Mouse (Mus musculus) heart, postnatal 14 days (tissue): Measurements from ENCODE around the gene Olfr826. TPM values are rescaled to one million over a fixed set of nuclear protein-coding genes. Genes with fewer than 3 reads are reported as not detected.
"Not testable (repeated sequence)": the region's sequence is repeated elsewhere in the genome, so short reads cannot be mapped to it uniquely, and the experiment has no call there.

Experiments used
- DNase-seq, 2 experiments: peaks; one replicate each; pipeline ENCODE4 v3.0.0; 2021 to 2022
- intact Hi-C: fragments of 180-260 bp; cut with DNase I; formaldehyde crosslinking; loops from one replicate; pipeline ENCODE4 v1.15.1; 2025
- long read RNA-seq, 2 experiments: library from polyadenylated mRNA; stranded (forward); transcript quantifications; one replicate each; pipeline ENCODE4 v2.0.0; 2021
- total RNA-seq, 2 experiments: library from RNA; stranded (reverse); gene quantifications; 2 replicates each; pipeline ENCODE4 v1.2.3; 2021

The Olfr826 gene
- total RNA-seq: not detected
- long read RNA-seq, experiment 1: 0 reads
- long read RNA-seq, experiment 2: 0 reads

GRCm38 (mm10) chr10:130184086-130184485, at the start of gene Olfr826:
TSS of gene Olfr826 (minus strand) at chr10:130184186.
- no peak for DNase-seq
- intact Hi-C loops: no loop called here

DNA sequence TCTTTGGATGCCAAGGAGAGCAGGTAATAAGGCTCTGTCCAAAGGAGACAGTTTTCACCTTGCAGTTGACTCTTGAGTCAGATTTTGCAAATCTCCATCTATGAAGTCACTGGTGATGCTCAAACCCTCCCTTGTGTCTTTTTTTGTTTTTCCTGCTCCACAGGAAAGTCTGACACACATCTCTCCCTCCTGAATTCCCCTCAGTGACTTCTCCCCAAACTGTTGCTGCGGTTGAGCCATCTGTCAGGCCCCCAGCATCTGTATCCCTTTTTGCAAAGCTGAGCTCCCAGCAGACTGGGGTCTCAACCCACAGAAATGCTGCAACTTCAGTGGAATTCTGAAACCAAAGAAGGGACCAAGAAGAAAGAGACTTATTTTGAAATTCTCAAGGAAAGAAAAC, 48.1 kb upstream of the Olfr826 start:
- DNase-seq: no peak
- intact Hi-C loops: no loop called here

GRCm38 (mm10) chr10:130229584-130229983, 45.6 kb upstream of the Olfr826 start:
- no peak for DNase-seq
- intact Hi-C loops: loop anchor here (2.0 kb wide), 1 partner anchor 69 kb away; no protein-coding TSS in a partner anchor

DNA sequence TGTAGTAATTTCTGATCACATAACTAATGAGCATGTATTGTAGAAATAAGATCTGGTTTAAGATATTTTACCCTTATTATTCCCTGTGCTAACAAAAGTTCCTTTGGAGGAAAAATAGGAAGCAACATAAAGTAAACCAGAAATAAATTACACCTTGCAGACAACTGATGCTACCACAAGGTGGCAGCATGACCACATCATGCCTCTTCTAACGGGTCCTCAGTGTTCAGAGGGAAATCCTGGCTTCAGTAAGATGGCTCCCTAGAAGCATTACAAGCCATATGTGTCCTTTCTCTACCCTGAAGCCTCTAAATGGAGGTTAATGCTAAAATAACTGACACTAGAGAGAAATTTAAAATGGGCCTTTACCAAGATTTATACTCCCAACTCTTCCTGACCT, 44.3 kb upstream of the Olfr826 start:
- intact Hi-C loops: loop anchor here (2.0 kb wide), 1 partner anchor 71 kb away; no protein-coding TSS in a partner anchor

DNA sequence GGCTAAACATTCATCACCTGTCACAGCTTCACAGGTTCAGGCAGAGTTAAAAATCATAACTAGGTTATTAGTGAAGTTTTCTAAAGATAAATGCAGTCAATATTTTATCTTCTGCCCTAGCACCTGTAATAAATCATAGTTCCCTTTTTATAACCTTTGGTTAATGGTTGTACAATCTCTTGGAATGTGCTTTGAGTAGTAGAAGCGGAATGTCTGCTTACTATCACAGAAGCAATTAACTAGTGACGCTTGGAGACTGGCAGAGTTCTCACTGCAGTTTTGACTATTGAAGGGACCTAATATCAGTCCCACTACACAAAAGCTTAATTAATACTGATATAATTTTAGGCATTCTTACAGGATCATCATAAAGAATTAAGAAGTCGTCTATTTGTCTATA, 41.0 kb upstream of the Olfr826 start:
- intact Hi-C loops: no loop called here
- DNase-seq: no peak

More for the DNA sequence above, 44.3 kb upstream of the Olfr826 start:
- DNase-seq: peak; percentile 19 to 47

DNA sequence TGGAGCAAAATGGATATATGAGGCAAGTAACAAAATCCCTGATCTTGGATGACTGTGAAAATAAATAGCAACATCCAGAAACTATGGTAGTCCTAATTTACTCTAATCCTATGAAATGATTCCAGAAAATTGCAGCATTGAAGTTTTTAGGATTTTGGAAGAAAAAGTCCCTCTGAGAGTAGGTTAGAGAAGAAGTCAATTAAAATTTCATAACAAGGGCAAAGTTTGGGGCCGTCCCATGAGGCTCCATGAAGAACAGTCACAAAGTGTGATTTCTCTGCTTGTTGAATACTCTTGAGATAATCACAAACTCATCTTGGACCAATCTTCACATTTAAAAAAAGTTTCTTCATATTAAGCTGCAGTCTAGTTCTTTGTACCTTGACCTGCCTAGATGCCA, 30.3 kb upstream of the Olfr826 start, which contains the start of gene Olfr827:
Gene Olfr827 (minus strand): TSS at position 101 of the 400 bp plus-strand sequence.
- no peak for DNase-seq
- intact Hi-C loops: no loop called here

GRCm38 (mm10) chr10:130166666-130167065, 17.3 kb downstream of the Olfr826 start, which contains the start of gene Olfr825:
TSS of gene Olfr825 (minus strand) at chr10:130166766.
- intact Hi-C loops: no loop called here
- DNase-seq: no peak

GRCm38 (mm10) chr10:130165196-130165595, 18.8 kb downstream of the Olfr826 start:
- no peak for DNase-seq
- intact Hi-C loops: no loop called here

GRCm38 (mm10) chr10:130144121-130144520, 39.9 kb downstream of the Olfr826 start:
- intact Hi-C loops: no loop called here
- DNase-seq: no peak

GRCm38 (mm10) chr10:130142481-130142880, 41.5 kb downstream of the Olfr826 start:
- DNase-seq, intact Hi-C loops: not testable (repeated sequence)

GRCm38 (mm10) chr10:130134811-130135210, 49.2 kb downstream of the Olfr826 start:
- intact Hi-C loops: no loop called here
- DNase-seq: no peak

- DNase-seq, intact Hi-C loops: not testable (repeated sequence)
Measured at GRCm38 (mm10) chr10:130129900-130130299, 54.1 kb downstream of the Olfr826 start, which contains the start of gene Olfr824. TSS of gene Olfr824 (minus strand) at chr10:130130000.

Other genes with a start within 250 kb of the Olfr826 start
- gene Olfr818, start 235.1 kb downstream of the Olfr826 start, total RNA-seq: not detected
- gene Olfr819, start 216.9 kb downstream of the Olfr826 start, total RNA-seq: not detected
- not detected for gene Olfr247, start 208.0 kb downstream of the Olfr826 start, total RNA-seq
- not detected for gene Gm10310, start 199.1 kb downstream of the Olfr826 start, total RNA-seq
- gene Olfr820, start 171.6 kb downstream of the Olfr826 start, total RNA-seq: not detected
- not detected for gene Olfr821, start 153.8 kb downstream of the Olfr826 start, total RNA-seq
- not detected for gene Olfr822, start 113.0 kb downstream of the Olfr826 start, total RNA-seq
- not detected for gene Olfr823, start 68.8 kb downstream of the Olfr826 start, total RNA-seq
- gene Olfr824, start 54.2 kb downstream of the Olfr826 start, total RNA-seq: not detected
- not detected for gene Olfr825, start 17.4 kb downstream of the Olfr826 start, total RNA-seq
- gene Olfr827, start 30.2 kb upstream of the Olfr826 start, total RNA-seq: not detected
- not detected for gene Neurod4, start 96.1 kb upstream of the Olfr826 start, total RNA-seq
- gene Tespa1, start 138.7 kb upstream of the Olfr826 start, total RNA-seq: 1 to 10 TPM in 1 of 2 experiments, under 1 TPM in 1; 0.29 to 3.8 TPM
- gene Vmn2r84, start 210.1 kb upstream of the Olfr826 start, total RNA-seq: not detected
- gene Vmn2r85, start 245.5 kb upstream of the Olfr826 start, total RNA-seq: not detected